Mouse (Mus musculus) layer of hippocampus, adult 11-12 months (tissue): Measurements from ENCODE around the gene Adprh.
"Not testable (repeated sequence)": the region's sequence is repeated elsewhere in the genome, so short reads cannot be mapped to it uniquely, and the experiment has no call there.

Experiments used
- DNase-seq: peaks from one replicate; pipeline ENCODE4 v3.0.0; 2022; ENCODE audit warnings: low spot score

Gene Adprh

DNA sequence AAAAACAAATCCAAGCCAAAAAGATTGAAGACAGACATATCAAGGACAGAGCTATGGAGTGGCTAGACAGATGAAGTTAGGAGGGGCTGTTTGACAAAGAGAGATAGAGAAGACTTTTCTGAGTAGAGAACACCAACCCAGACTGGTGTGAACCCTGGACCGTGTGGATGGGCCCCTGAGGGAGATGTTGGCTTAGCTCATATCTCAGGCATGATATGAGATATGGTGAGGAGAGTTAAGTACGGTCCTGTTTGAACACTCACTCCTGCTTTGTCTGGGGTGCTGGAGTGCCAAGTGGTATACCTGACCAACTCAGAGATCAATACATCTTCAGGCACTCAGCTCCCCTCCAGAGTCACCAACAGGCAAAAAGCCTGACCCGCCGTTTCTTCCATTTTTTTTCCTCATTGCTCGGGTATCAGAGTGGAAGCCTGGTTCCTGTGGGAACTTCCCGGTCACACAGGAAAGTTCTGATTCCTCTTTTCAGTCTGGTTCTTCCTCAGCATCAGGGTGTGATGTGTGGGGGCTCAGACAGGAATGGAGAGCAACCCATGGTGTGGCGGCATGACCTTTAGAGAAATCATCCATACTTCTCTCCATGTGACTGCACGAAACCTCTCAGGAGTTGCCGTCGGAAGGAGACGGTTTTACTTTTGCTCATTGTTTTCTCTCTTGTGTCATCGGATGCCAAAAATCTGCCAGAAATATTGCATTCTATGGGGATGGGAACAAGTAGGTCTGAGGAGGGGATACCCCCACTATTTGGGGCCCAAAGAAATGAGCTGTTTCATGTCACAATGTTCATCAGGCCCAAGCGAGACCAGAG lies 14.8 kb upstream of the Adprh start:
- no peak for DNase-seq

GRCm38 (mm10) chr16:38466089-38466488 lies 13.6 kb upstream of the Adprh start:
- DNase-seq: no peak

DNA sequence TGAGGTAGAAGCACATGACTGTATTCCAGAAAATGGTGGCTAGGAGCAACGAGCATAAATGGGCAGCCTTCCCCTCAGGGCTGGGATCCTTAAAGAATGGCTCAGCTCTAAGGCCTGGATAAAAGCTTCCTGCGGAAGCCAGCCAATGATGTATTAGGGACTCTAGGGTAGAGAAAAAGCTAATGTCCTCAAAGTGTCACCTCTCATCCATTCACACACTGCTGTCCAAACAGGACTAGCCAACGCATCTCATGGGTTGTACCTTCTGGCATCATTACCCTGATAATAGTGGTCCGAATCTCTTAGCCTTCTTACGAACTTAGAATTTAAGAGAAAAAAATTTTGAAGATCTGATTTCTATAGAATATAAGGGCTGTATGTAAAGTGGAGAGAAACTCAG lies 10.8 kb upstream of the Adprh start:
- no peak for DNase-seq

DNA sequence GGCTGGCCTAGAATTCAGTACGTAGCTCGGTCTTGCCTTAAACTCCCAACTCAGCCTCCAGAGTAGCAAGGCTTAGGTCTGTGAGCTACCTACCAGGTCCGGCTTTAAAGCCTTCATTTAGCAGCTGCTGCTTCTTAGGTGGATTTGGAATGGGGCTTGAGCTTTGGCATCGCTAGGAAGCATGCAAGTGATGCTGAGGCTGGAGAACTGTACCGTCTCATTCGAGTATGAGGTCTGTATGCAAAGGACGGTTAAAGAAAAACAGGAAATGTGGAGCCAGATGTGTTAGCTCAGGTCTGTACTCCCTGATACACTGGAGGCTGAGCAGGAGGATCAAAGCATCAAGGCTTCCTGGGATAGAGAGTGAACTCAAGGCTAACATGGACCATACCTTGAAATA lies 9.7 kb upstream of the Adprh start:
- no peak for DNase-seq

- DNase-seq: no peak
Measured at GRCm38 (mm10) chr16:38461749-38462148, 9.2 kb upstream of the Adprh start.

GRCm38 (mm10) chr16:38459990-38460389 lies 7.5 kb upstream of the Adprh start:
- DNase-seq: no peak

- no peak for DNase-seq
Measured at GRCm38 (mm10) chr16:38458600-38459280, 6.2 kb upstream of the Adprh start.

GRCm38 (mm10) chr16:38456812-38457567 lies 4.5 kb upstream of the Adprh start:
- peak; percentile 24 for DNase-seq

GRCm38 (mm10) chr16:38455511-38456418 lies 3.3 kb upstream of the Adprh start, which contains the start of gene Cd80:
TSS of gene Cd80 (plus strand) at chr16:38455561.
- no peak for DNase-seq

DNA sequence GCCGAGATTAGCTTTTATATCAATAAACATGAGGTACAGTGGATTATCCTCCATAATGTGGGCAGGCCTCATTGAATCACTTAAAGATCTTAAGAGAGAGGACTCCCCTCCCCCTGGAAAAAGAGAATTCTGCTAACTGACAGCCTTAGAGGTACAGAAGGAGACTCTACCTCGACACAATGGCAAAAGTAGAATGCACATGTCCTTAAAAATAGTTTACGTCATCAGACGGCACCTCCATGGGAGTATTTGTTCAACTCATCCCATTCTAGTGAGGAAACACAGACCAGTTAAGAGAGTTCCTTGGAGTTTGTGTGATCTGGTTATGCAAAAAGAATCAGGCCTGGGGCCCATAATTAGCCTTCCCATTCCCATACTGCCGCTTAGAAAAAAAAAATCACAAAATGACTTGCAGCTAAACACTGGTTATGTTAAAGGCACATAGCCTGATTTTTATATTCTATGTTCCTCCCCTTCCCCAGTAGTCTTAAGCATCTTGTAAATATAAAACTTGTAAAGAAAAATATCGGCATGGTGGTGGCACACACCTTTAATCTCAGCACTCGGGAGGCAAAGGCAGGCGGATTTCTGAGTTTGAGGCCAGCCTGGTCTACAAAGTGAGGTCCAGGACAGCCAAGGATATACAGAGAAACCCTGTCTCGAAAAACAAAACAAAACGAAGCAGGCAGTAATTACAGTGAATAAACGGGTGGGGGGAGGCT lies 2.2 kb upstream of the Adprh start:
- DNase-seq: no peak

DNA sequence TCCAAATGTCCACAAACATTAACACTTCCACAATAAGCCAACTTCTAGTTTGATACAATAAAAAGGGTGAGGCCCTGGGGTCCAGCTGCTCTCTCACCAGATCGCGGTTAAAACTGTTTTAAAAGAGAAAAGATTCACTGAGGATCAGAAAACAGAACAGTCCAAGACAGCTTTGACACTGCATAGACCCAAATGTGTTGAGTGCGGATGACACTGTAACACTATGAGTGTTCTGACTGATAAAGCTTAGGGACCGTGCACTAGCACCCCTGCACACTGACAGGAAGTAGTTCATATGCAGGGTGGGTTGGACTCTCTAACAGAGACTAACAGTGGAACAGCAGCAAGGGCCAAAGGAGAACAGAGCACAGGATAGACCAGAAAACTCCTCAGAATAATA lies 1.4 kb upstream of the Adprh start:
- DNase-seq: no peak

GRCm38 (mm10) chr16:38453203-38453553 lies 675 bp upstream of the Adprh start:
- DNase-seq: no peak

- no peak for DNase-seq
Measured at GRCm38 (mm10) chr16:38451421-38452205, 890 bp downstream of the Adprh start.

GRCm38 (mm10) chr16:38450707-38451106 lies 1.8 kb downstream of the Adprh start:
- no peak for DNase-seq

- no peak for DNase-seq
Measured at GRCm38 (mm10) chr16:38448458-38448857, 4.0 kb downstream of the Adprh start.

DNA sequence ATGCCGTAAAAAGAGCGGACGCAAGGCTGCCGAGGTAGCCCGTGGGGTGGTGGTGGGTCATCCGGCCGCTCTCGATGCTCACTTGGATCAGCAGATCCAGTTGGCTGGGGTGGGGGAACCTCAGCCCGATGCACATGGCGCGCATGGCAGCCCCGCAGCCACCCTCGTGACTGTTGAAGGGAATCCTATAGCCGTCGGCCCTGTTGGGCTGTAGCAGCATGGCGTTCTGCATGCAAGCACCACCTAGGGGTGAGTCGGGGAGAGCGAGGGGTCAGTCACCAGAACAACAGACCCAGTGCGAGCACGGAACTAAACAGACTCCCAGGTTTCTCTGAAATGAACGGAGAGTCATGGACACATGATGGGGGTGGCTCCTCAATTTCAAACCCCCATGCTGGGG lies 5.1 kb downstream of the Adprh start:
- DNase-seq: no peak

DNA sequence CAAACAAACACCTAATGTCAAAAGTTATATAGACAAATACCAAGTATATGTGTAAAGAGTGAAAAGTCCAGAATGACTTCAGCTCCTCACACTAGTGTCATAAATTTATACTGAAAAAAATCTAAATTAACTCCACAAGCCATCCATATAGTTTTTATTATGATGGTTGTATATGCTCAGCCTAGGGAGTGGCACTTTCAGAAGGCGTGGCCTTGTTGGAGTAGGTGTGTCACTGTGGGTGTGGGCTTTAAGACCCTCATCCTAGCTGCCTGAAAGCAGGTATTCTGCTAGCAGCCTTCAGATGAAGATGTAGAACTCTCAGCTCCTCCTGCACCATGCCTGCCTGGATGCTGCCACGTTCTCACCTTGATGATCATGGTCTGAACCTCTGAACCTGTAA lies 6.4 kb downstream of the Adprh start:
- not testable (repeated sequence) for DNase-seq

DNA sequence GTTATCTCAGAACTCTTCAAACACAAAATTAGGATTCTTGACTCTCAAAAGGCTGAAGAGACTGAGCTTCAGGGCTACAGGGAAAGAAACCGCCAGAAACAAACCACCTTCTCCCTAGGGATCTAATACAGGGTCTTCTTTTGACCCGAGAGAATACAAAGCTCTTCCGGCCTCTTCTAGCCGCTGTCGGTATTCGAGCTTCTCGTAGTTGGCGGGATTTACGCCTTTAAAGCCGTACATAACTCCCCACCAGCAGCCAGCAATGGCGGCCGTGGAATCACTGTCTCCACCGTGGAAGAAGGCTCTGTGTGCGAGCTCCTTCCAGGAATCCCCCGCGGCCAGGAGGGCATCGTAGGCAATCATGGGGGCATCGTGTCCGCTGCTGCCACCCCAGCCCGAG lies 6.9 kb downstream of the Adprh start:
- DNase-seq: no peak

DNA sequence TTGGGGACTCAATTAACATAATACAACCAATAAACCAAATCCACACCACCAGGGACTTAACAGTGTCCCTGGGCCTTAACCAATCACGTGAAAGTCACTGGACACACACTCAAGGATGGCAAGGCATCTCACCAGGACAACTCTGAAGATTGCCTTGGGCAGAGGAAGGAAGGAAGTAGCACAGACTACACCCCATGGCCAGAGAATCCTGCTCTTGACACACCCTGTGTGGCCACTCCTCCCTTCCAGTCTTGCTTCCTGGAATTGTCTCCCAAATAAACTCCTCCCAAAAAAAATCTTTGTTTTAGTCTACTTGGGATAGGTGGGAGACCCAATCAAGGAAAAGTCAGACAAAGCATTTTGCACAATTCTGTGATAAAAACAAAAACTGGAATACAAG lies 7.5 kb downstream of the Adprh start:
- no peak for DNase-seq

DNA sequence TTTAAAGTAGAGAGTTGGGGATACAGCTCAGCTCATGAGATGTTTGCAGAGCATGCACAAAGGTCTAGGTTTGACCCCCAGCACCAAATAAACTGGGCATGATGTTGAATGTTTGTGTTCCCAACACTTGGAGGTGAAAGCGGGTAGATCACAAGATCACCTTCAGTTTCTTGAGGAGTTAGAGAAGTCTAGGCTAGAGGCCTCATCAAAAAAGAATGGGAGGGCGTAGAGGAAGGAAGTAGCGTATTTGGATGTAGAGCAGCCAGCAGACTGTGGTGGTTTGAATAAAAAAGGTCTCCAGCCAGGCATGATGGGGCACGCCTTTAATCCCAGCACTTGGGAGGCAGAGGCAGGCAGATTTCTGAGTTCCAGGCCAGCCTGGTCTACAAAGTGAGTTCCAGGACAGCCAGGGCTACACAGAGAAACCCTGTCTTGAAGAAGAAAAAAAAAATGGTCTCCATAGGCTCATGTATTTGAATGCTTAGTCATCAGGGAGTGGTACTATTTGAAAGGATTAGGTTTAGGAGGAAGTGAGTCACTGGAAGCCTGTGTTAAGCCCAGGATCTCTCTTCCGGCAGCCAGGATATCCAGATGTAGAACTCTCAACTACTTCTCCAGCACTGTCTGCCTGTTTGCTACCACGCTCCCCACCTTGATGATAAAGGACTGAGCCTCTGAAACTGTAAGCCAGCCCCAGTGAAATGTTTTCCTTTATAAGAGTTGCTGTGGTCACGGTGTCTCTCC lies 8.6 kb downstream of the Adprh start:
- no peak for DNase-seq
